Mouse (Mus musculus) left cerebral cortex, postnatal 10 days (tissue): Measurements from ENCODE around the gene Obp1b. TPM values are rescaled to one million over a fixed set of nuclear protein-coding genes. Genes with fewer than 3 reads are reported as not detected.
"Not testable (repeated sequence)": the region's sequence is repeated elsewhere in the genome, so short reads cannot be mapped to it uniquely, and the experiment has no call there.

ENCODE experiments used
- DNase-seq, 2 experiments: peaks; one replicate each; pipeline ENCODE4 v3.0.0; 2021 to 2022; ENCODE audit warnings: low spot score in 2 of 2, mixed read lengths in 1 of 2; ENCODE audit errors: extremely low spot score in 1 of 2
- intact Hi-C: fragments of 180-260 bp; cut with DNase I; formaldehyde crosslinking; loops from one replicate; pipeline ENCODE4 v1.15.1; 2025
- total RNA-seq, 2 experiments: library from RNA; stranded (reverse); gene quantifications; 2 replicates each; pipeline ENCODE4 v1.2.3; 2021

The Obp1b gene
- not detected for total RNA-seq

DNA sequence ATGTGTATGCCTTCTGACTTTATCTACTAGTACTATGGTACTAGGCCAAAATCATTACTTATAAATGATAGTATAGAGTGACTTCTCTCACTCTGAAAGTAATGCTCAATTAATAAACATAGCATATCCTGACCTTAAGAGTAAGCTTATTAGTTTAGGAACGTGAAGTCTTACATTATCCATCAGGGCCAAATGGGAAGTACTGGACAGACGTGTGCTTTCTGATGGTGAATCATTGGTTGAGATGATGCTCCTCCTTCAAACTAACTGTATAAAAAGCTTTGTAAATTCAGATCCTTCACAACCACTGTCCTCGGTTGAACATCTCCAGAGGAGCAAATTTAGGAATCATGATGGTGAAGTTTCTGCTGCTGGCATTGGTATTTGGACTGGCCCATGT is at the start of gene Obp1b:
Gene Obp1b (plus strand): TSS at position 301 of the 400 bp plus-strand sequence.
- DNase-seq, intact Hi-C loops: not testable (repeated sequence)

- DNase-seq, intact Hi-C loops: not testable (repeated sequence)
These were observed 15.6 kb downstream of the Obp1b start for GRCm38 (mm10) chrX:78202220-78202619.

GRCm38 (mm10) chrX:78202829-78203228 is 16.3 kb downstream of the Obp1b start:
- intact Hi-C loops, result no loop called here
- no peak for DNase-seq

Other genes starting within 250 kb of the Obp1b start
- gene Obp1a, start 95.4 kb upstream of the Obp1b start, total RNA-seq, result not detected
- gene Gm5938, start 61.3 kb upstream of the Obp1b start, total RNA-seq, result not detected
- gene Gm14743, start 59.1 kb downstream of the Obp1b start, total RNA-seq, result not detected
- not detected for gene 4930480E11Rik, start 182.9 kb downstream of the Obp1b start, total RNA-seq